In genomic region chr3:145337161-145337560, GRCm38 (mm10) we compare ENCODE assay signal across 18 mouse cellular contexts. TPM values are rescaled to one million over a fixed set of nuclear protein-coding genes. Genes with fewer than 3 reads are reported as not detected.
DNase-seq lines count a peak whose midpoint lies in the region; ATAC-seq lines count a peak whose summit lies in the region.
"Had no signal": no experiment of that assay in that cellular context is flagged by ENCODE, and none has a peak within 500 bp of the region (broad histone marks: within the 10 kb centered on the region; RNA-seq: fewer than 3 reads in every experiment).

No protein-coding gene starts in this region.

- WGBS in embryonic facial prominence, embryonic 14.5 days, result 50% methylated on average over 2 of the region's 2 CpGs
- WGBS in embryonic facial prominence, embryonic 10.5 days, result 78% methylated on average over 2 of the region's 2 CpGs
- WGBS in kidney, embryonic 16.5 days, result 67% methylated on average over 2 of the region's 2 CpGs
- WGBS in intestine, embryonic 15.5 days, result 63% methylated on average over 2 of the region's 2 CpGs

- no peaks in the 10 kb centered on the region for H3K9me3 ChIP-seq in embryonic facial prominence, embryonic 14.5 days (ENCODE audit: control insufficient read depth, low read length)
- H3K9me3 ChIP-seq in embryonic facial prominence, embryonic 10.5 days, result 0 out of 2 replicates have a peak, but pooled peaks cover 2% of the 10 kb centered on the region
- peaks cover 2% of the 10 kb centered on the region; the same call in 1 of the 2 replicates for H3K9me3 ChIP-seq in kidney, embryonic 16.5 days (ENCODE audit: low read length)
- no peaks in the 10 kb centered on the region for H3K9me3 ChIP-seq in intestine, embryonic 15.5 days
- H3K9me3 ChIP-seq: limb, embryonic 13.5 days; midbrain, embryonic 12.5 days had no signal

- no peaks in the 10 kb centered on the region for H3K36me3 ChIP-seq in embryonic facial prominence, embryonic 14.5 days (ENCODE audit: control insufficient read depth, insufficient read depth, low read length)
- H3K36me3 ChIP-seq in embryonic facial prominence, embryonic 10.5 days (replicated peaks), result no peaks in the 10 kb centered on the region
- no peaks in the 10 kb centered on the region for H3K36me3 ChIP-seq in kidney, embryonic 16.5 days (ENCODE audit: insufficient read depth, low read length)
- no peaks in the 10 kb centered on the region for H3K36me3 ChIP-seq in intestine, embryonic 15.5 days
- H3K36me3 ChIP-seq: limb, embryonic 13.5 days; midbrain, embryonic 12.5 days had no signal

- no peak overlapping the region for H3K27ac ChIP-seq in embryonic facial prominence, embryonic 14.5 days (replicated peaks; ENCODE audit: low read depth, low read length)
- no peak overlapping the region for H3K27ac ChIP-seq in embryonic facial prominence, embryonic 10.5 days (replicated peaks)
- no peak overlapping the region for H3K27ac ChIP-seq in kidney, embryonic 16.5 days (ENCODE audit: low read length)
- H3K27ac ChIP-seq in intestine, embryonic 15.5 days, result no peak overlapping the region
- H3K27ac ChIP-seq: left cerebral cortex, adult 2 months; limb, embryonic 13.5 days; midbrain, embryonic 12.5 days had no signal

- H3K4me3 ChIP-seq in embryonic facial prominence, embryonic 14.5 days (ENCODE audit: low read depth, low read length), result no peak overlapping the region
- no peak overlapping the region for H3K4me3 ChIP-seq in embryonic facial prominence, embryonic 10.5 days
- H3K4me3 ChIP-seq in kidney, embryonic 16.5 days (ENCODE audit: low read length), result no peak overlapping the region
- no peak overlapping the region for H3K4me3 ChIP-seq in intestine, embryonic 15.5 days (replicated peaks)
- H3K4me3 ChIP-seq: left cerebral cortex, adult 2 months; limb, embryonic 13.5 days; midbrain, embryonic 12.5 days had no signal

- no peaks in the 10 kb centered on the region for H3K27me3 ChIP-seq in embryonic facial prominence, embryonic 14.5 days (replicated peaks; ENCODE audit: control insufficient read depth, insufficient read depth, low read length)
- no peaks in the 10 kb centered on the region for H3K27me3 ChIP-seq in embryonic facial prominence, embryonic 10.5 days (replicated peaks; ENCODE audit: low read depth, poor library complexity, severe bottlenecking)
- no peaks in the 10 kb centered on the region for H3K27me3 ChIP-seq in kidney, embryonic 16.5 days (ENCODE audit: insufficient read depth, low read length)
- no peaks in the 10 kb centered on the region for H3K27me3 ChIP-seq in intestine, embryonic 15.5 days (replicated peaks)
- H3K27me3 ChIP-seq: limb, embryonic 13.5 days; midbrain, embryonic 12.5 days had no signal

- no peaks in the 10 kb centered on the region; the same call in none of the 2 replicates for H3K4me1 ChIP-seq in embryonic facial prominence, embryonic 14.5 days (ENCODE audit: control insufficient read depth, insufficient read depth, low read length)
- peaks cover 15% of the 10 kb centered on the region for H3K4me1 ChIP-seq in embryonic facial prominence, embryonic 10.5 days
- 0 out of 2 replicates have a peak, but pooled peaks cover 2% of the 10 kb centered on the region for H3K4me1 ChIP-seq in kidney, embryonic 16.5 days (ENCODE audit: insufficient read depth, low read length)
- H3K4me1 ChIP-seq in intestine, embryonic 15.5 days (replicated peaks), result no peaks in the 10 kb centered on the region
- H3K4me1 ChIP-seq: limb, embryonic 13.5 days had no signal

- ATAC-seq in embryonic facial prominence, embryonic 14.5 days (ENCODE audit: low read depth), result no peak
- ATAC-seq in kidney, embryonic 16.5 days (ENCODE audit: low FRiP score, low TSS enrichment), result no peak
- ATAC-seq in intestine, embryonic 15.5 days, result no peak
- no peak for ATAC-seq in erythroblast, adult 5-6 weeks (replicated peaks; ENCODE audit: low FRiP score, poor library complexity, severe bottlenecking)
- ATAC-seq: inflammation-experienced regulatory T-cells, adult 6 months had no signal

- H3K9ac ChIP-seq in embryonic facial prominence, embryonic 14.5 days (ENCODE audit: low read depth, low read length), result no peak overlapping the region
- no peak overlapping the region for H3K9ac ChIP-seq in kidney, embryonic 16.5 days (replicated peaks; ENCODE audit: low read length)
- no peak overlapping the region for H3K9ac ChIP-seq in intestine, embryonic 15.5 days
- H3K9ac ChIP-seq: limb, embryonic 13.5 days; midbrain, embryonic 12.5 days had no signal

- DNase-seq in embryonic facial prominence, embryonic 14.5 days (ENCODE audit: low spot score), result peak; percentile 38
- no peak for DNase-seq in embryonic facial prominence, embryonic 10.5 days (ENCODE audit: low spot score)
- DNase-seq in kidney, postnatal 36 days, result peak; percentile 51 to 65
- peak; percentile 61 for DNase-seq in 3T3-L1 (ENCODE audit: low read depth, low spot score)
- DNase-seq in fibroblast of lung, adult 2 months (ENCODE audit: low read depth), result peak; percentile 4
- DNase-seq: adrenal gland, adult 2 months; B cell, adult 2 months; cerebellum, adult 8-10 months; right cerebral cortex, postnatal 25 days had no signal

- no peak overlapping the region for H3K4me2 ChIP-seq in embryonic facial prominence, embryonic 14.5 days (ENCODE audit: low read depth, low read length)
- no peak overlapping the region for H3K4me2 ChIP-seq in kidney, embryonic 16.5 days (replicated peaks; ENCODE audit: low read depth, low read length)
- H3K4me2 ChIP-seq in intestine, embryonic 15.5 days (replicated peaks), result no peak overlapping the region
- H3K4me2 ChIP-seq: heart, embryonic 11.5 days; limb, embryonic 13.5 days; midbrain, embryonic 12.5 days had no signal

RNA-seq across cellular contexts. Expression of gene Col24a1, which starts 44.9 kb away (rescaled TPM):
- 12.6 and 16.3 TPM in 2 replicates for polyA plus RNA-seq in embryonic facial prominence, embryonic 14.5 days (2014; fragmentation: Nextera tagmentation; extraction: Ambion mirVana)
- polyA plus RNA-seq in embryonic facial prominence, embryonic 10.5 days (2016; fragmentation: Nextera tagmentation; extraction: Ambion mirVana), result 1.1 TPM in 2 replicates
- polyA plus RNA-seq in kidney, embryonic 16.5 days (2015; fragmentation: Nextera tagmentation; extraction: Ambion mirVana), result 1.8 and 2.1 TPM in 2 replicates
- 3.1 and 4.2 TPM in 2 replicates for polyA plus RNA-seq in intestine, embryonic 15.5 days (2015; fragmentation: Nextera tagmentation; extraction: Ambion mirVana)
- not detected in 2 replicates for total RNA-seq in erythroblast, adult 5-6 weeks (2015; ENCODE audit: low replicate concordance)
- total RNA-seq in erythroblast, adult 5-6 weeks (2017; ENCODE audit: low replicate concordance), result 0.43 TPM in 1 of 2 replicates, not detected in the other
- total RNA-seq: hematopoietic stem cell, adult 5-6 weeks had no signal
